Mouse (Mus musculus) liver, adult (tissue): ENCODE results near the gene Exd1.

Experiments used
- GATA4 ChIP-seq: IDR thresholded peaks from 2 replicates; pipeline ENCODE4 v1.6.1; 2014; ENCODE audit warnings: mild to moderate bottlenecking, low read length; ENCODE audit not compliant: insufficient replicate concordance

Exd1 gene

DNA sequence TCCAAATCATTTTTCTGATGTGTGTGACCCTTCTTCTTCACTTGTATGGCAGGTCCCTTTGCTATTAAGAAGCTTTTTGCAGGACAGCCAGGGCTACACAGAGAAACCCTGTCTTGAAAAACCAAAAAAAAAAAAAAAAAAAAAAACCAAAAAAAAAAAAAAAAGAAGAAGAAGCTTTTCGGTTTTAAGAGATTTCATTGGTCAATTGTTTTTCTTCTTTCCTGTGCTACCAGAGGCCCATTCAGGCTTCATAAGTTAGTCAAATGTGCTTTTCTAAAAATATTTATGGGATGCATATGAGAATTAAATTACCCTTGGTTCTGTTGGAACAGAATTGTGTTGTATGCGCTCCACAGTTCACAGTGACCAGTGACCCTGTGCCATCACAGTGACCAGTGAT is 48.6 kb downstream of the Exd1 start:
- no peak for TF ChIP-seq GATA4

DNA sequence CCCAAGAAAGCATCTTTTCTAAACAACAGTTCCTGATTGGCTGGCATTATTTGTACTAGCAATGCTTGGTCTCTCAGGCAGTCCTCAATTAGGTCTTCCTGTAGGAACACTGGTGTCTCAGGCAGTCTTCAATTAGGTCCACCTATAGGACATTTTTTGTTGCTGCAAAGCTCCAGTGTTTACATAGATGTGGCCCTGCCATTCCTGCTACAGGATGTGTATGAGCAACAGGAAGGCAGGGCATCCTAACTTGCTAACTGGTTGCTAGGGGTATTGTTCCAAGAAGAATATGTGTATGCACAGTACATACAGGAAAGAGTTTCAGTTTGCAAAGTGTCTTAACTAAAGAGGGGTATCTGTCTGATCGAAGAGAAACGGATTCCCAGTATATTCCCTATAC is 51.3 kb downstream of the Exd1 start:
- TF ChIP-seq GATA4 = no peak

DNA sequence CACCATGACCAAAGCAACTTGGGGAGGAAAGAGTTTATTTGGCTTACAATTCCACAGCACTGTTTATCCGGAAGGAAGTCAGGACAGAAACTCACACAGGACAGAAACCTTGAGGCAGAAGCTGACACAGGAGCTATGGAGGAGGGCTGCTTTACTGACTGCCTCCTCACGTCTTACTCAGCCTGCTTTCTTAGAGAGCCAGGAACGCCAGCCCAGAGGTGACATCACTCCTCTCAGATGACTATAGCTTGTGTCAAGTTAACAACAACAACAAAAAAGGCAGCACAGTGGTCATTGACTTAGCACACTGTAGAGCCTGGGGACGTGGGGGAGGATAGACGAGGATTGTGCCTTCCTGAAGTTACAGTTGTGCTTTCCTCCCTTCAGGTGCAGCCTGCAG is 55.5 kb downstream of the Exd1 start:
- no peak for TF ChIP-seq GATA4

DNA sequence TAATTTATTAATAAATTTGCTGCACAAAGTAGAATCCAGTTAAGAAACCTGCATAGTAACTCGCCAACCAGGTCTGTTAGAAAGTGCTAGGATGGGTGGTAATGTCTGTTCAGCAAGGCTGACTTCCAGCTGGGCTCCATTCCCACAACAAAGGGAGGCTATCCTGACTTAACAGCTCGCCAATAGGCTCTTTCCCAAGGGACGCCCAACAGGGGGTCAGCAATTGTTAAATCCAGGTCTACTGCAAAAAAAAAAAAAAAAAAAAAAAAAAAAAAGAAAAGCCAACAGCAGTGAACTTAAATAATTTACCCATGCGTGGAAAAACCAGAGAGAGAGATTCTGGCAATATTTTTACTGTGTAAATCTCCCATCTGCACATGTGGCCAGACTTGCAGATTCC is 60.9 kb downstream of the Exd1 start:
- TF ChIP-seq GATA4 = no peak

- TF ChIP-seq GATA4 = no peak
These were observed 65.1 kb downstream of the Exd1 start for GRCm38 (mm10) chr2:119482307-119482706.

GRCm38 (mm10) chr2:119478397-119478749 is 69.1 kb downstream of the Exd1 start:
- TF ChIP-seq GATA4 = no peak

DNA sequence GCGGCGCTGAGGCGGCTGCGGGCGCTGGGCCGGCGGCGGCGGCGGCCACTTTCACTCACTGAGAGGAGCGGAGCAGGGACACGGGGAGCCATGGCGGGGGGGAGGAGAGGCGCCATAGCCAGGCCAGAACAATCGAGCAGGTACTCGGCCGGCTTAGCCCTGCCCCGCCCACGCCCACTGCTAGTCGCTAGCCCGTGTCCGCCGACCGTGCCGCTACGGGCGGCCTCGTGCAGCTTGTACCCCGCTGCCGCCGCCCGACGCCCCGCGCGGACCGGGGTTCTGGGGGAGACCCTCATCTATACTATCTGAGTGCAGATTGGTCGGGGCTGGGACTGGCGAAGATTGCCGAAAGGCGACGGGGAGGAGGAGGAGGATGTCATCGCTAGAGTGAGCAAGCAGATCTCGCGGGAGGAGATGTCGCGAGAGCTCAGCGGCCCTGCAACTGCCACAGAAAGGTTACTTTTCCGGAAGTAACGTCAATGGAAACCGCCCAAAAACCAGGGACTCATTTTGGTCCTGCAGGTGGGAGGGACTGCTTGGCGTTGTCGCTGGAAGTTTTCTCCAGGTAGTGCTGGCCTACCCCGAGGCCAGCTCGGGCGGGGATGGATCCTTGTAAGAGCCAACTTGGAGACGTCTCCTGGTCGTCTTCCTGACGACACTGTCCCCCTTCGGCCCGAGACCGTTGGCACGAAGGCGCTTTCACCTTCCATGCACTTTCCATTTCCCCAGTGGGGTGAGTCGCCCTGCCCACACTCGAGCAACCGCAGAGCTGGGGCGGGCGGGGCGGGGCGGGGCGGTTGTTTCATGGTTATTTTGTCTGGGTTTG is 69.6 kb downstream of the Exd1 start, which contains the start of gene Ino80:
Ino80 (minus strand) TSS at position 117 of the 826 bp plus-strand sequence.
- peak; percentile 87; the same call in 1 of the 2 replicates for TF ChIP-seq GATA4

DNA sequence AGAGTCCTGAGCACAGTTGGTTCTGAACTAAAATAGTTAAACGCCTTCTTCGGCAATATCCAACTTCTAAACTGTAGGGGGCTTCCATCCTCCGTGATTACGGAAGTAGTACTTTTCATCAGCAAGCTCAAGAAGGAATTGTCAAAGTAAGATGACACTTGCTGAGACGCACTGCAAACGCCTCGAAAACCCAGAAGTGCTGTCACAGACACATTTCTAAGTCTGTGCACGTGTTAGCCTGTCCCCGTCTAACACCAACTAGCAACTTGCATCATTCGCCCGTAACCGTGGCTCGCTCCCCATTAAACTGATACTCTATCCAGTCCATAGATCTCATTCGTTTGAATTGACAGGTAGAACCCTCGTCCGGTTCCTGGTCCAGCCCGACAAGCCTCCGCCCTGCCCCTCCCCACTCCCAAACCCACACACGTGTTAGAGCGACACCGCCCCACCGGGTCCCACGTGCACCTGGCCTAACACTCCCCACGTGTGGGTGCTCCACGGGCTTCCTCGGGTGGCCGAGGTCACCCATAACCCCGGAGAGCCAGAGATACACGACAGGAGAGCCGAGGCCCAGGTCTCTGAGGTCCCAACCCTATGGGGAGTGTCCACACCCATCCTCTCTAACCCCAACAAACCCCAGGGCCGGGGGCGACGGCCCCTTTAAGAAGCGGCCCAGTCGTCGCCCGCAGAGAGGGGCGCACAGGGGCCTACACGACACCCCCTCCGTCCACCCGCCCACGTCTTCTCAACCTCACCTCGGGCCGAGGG is 70.6 kb downstream of the Exd1 start:
- TF ChIP-seq GATA4 = no peak

DNA sequence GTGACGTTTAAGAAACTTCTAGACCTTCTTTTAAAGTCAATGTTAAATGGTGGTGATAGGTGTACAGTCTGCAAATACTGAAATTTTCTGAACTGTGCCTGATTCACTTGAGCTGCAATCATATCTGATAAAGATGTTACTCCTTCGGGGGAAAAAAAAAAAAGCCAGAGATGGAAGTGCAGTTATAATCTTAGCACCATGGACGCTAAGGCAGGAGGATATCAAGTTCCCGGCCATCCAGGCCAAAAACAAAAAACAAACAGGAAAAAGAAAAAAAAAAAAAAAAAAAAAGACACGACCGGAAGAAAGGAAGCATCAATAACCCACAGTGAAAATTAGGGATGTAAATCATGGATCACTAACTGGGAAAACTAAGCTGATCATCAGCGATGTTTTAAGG is 71.3 kb downstream of the Exd1 start:
- no peak for TF ChIP-seq GATA4
